Mouse (Mus musculus) hindbrain, embryonic 11.5 days (tissue): ENCODE results near the gene Rfc2. TPM values are rescaled to one million over a fixed set of nuclear protein-coding genes. Genes with fewer than 3 reads are reported as not detected.

Experiments used
- ATAC-seq: fragments of 200-750 bp; cut with Nextera tagmentation; 2 replicates; pipeline ENCODE4 v1.8.0; 2017; ENCODE audit warnings: mild to moderate bottlenecking, moderate TSS enrichment, moderate library complexity; ENCODE audit not compliant: low FRiP score
- DNase-seq: peaks from one replicate; pipeline ENCODE4 v3.0.0-alpha.2; 2015; ENCODE audit warnings: low spot score
- H3K27ac ChIP-seq: fragments of 300-500 bp; sonication (generic); 2 replicates; pipeline ENCODE4 v1.5.1; 2014; ENCODE audit warnings: mild to moderate bottlenecking, low read depth, low read length
- H3K27me3 ChIP-seq: fragments of 300-500 bp; sonication (generic); 2 replicates; pipeline ENCODE4 v1.6.1; 2014; ENCODE audit warnings: mild to moderate bottlenecking, low read length, moderate library complexity, mixed read lengths; ENCODE audit not compliant: control insufficient read depth, insufficient read depth
- H3K36me3 ChIP-seq: fragments of 300-500 bp; sonication (generic); 2 replicates; pipeline ENCODE4 v1.6.1; 2014; ENCODE audit warnings: mild to moderate bottlenecking, low read length, moderate library complexity, mixed read lengths; ENCODE audit not compliant: control insufficient read depth, insufficient read depth
- H3K4me1 ChIP-seq: fragments of 300-500 bp; sonication (generic); replicated peaks from 2 replicates; pipeline ENCODE4 v1.6.1; 2014; ENCODE audit warnings: low read length, mixed read lengths; ENCODE audit not compliant: control insufficient read depth, insufficient read depth
- H3K4me2 ChIP-seq: fragments of 300-500 bp; sonication (generic); replicated peaks from 2 replicates; pipeline ENCODE4 v1.6.1; 2014; ENCODE audit warnings: mild to moderate bottlenecking, low read depth, low read length
- H3K4me3 ChIP-seq: fragments of 300-500 bp; sonication (generic); 2 replicates; pipeline ENCODE4 v1.5.1; 2014; ENCODE audit warnings: low read depth, low read length
- H3K9ac ChIP-seq: fragments of 300-500 bp; sonication (generic); 2 replicates; pipeline ENCODE4 v1.6.1; 2014; ENCODE audit warnings: low read depth, low read length
- H3K9me3 ChIP-seq: fragments of 300-500 bp; sonication (generic); 2 replicates; pipeline ENCODE4 v1.6.1; 2016; ENCODE audit warnings: low read length; ENCODE audit not compliant: control insufficient read depth
- WGBS: fragments of 180-500 bp; shearing (Covaris S2); extraction: QIAGEN DNeasy Blood & Tissue Kit; methylation state at CpG from one replicate; pipeline ENCODE4 v1.1.7; 2014; 5-methylcytosine and 5-hydroxymethylcytosine counted together
- polyA plus RNA-seq: library from polyadenylated mRNA; unstranded; fragments of >200 nt; fragmentation: Nextera tagmentation; extraction: Ambion mirVana; gene quantifications from 2 replicates; pipeline ENCODE4 v1.2.1, GENCODE M21; 2014

Gene Rfc2
- polyA plus RNA-seq, 1 experiment from 2014 or later: 291 TPM

- Histone ChIP-seq H3K9ac (no peak within 1 kb of the TSS), H3K9me3 (no peaks in the 10 kb centered on the region), H3K27ac (no peak within 1 kb of the TSS), H3K4me2 (no peak within 1 kb of the TSS), H3K27me3 (no peaks in the 10 kb centered on the region), H3K4me1 (0 out of 2 replicates have a peak, but pooled peaks cover 6% of the 10 kb centered on the region), H3K4me3 (no peak within 1 kb of the TSS), H3K36me3 (no peaks in the 10 kb centered on the region)
- WGBS: 88% methylated on average over 7 of the region's 7 CpGs
- no peak for ATAC-seq
- DNase-seq: no peak
Measured at GRCm38 (mm10) chr5:134560071-134560449, 21.1 kb upstream of the Rfc2 start, which contains the start of gene Syna. Gene Syna, minus strand, starts transcription at chr5:134560171.

GRCm38 (mm10) chr5:134560450-134561171 is 20.6 kb upstream of the Rfc2 start:
- ATAC-seq: no peak
- 82% methylated on average over 16 of the region's 16 CpGs for WGBS

GRCm38 (mm10) chr5:134564272-134564671 is 16.9 kb upstream of the Rfc2 start:
- DNase-seq (no peak), ATAC-seq (no peak)
- no peak overlapping the region for H3K4me3 ChIP-seq
- no peak overlapping the region for H3K27ac ChIP-seq
- H3K9me3 ChIP-seq: no peaks in the 10 kb centered on the region
- WGBS: 97% methylated on average over 2 of the region's 2 CpGs
- H3K36me3 ChIP-seq: no peaks in the 10 kb centered on the region
- no peak overlapping the region for H3K4me2 ChIP-seq
- H3K27me3 ChIP-seq: no peaks in the 10 kb centered on the region
- no peak overlapping the region for H3K9ac ChIP-seq
- no peaks in the 10 kb centered on the region for H3K4me1 ChIP-seq

More at GRCm38 (mm10) chr5:134560450-134561171, 20.6 kb upstream of the Rfc2 start:
- Histone ChIP-seq H3K27me3 (no peaks in the 10 kb centered on the region), H3K9ac (no peak overlapping the region), H3K4me1 (0 out of 2 replicates have a peak, but pooled peaks cover 2% of the 10 kb centered on the region), H3K9me3 (no peaks in the 10 kb centered on the region), H3K4me2 (no peak overlapping the region), H3K36me3 (no peaks in the 10 kb centered on the region), H3K4me3 (no peak overlapping the region), H3K27ac (no peak overlapping the region)
- DNase-seq: no peak

- Histone ChIP-seq H3K9ac (no peak overlapping the region), H3K27me3 (no peaks in the 10 kb centered on the region), H3K4me1 (no peaks in the 10 kb centered on the region), H3K27ac (no peak overlapping the region), H3K36me3 (no peaks in the 10 kb centered on the region), H3K9me3 (no peaks in the 10 kb centered on the region), H3K4me2 (no peak overlapping the region), H3K4me3 (no peak overlapping the region)
- WGBS: 93% methylated on average over 6 of the region's 6 CpGs
- no peak for ATAC-seq
- DNase-seq: no peak
Measured at GRCm38 (mm10) chr5:134565696-134566095, 15.5 kb upstream of the Rfc2 start.

GRCm38 (mm10) chr5:134567445-134567844 is 13.7 kb upstream of the Rfc2 start:
- Histone ChIP-seq H3K4me1 (peaks cover 2% of the 10 kb centered on the region; the same call in 1 of the 2 replicates), H3K27me3 (no peaks in the 10 kb centered on the region), H3K4me3 (no peak overlapping the region), H3K4me2 (no peak overlapping the region), H3K36me3 (no peaks in the 10 kb centered on the region), H3K9me3 (no peaks in the 10 kb centered on the region), H3K9ac (no peak overlapping the region), H3K27ac (no peak overlapping the region)
- 88% methylated on average over 4 of the region's 4 CpGs for WGBS
- DNase-seq (no peak), ATAC-seq (no peak)

- Histone ChIP-seq H3K4me2 (no peak overlapping the region), H3K9ac (no peak overlapping the region), H3K4me3 (no peak overlapping the region), H3K27me3 (no peaks in the 10 kb centered on the region), H3K4me1 (peaks cover 3% of the 10 kb centered on the region; the same call in 1 of the 2 replicates), H3K9me3 (no peaks in the 10 kb centered on the region), H3K27ac (no peak overlapping the region), H3K36me3 (no peaks in the 10 kb centered on the region)
- 71% methylated on average over 3 of the region's 3 CpGs for WGBS
- no peak for ATAC-seq
- DNase-seq: no peak
Measured at GRCm38 (mm10) chr5:134568030-134568429, 13.1 kb upstream of the Rfc2 start.

GRCm38 (mm10) chr5:134568964-134569491 is 12.1 kb upstream of the Rfc2 start:
- Histone ChIP-seq H3K9me3 (no peaks in the 10 kb centered on the region), H3K9ac (no peak overlapping the region), H3K4me3 (no peak overlapping the region), H3K4me1 (peaks cover 3% of the 10 kb centered on the region; the same call in 1 of the 2 replicates), H3K4me2 (no peak overlapping the region), H3K27me3 (no peaks in the 10 kb centered on the region), H3K27ac (no peak overlapping the region), H3K36me3 (no peaks in the 10 kb centered on the region)
- whole genome bisulfite sequencing: 61% methylated on average over 8 of the region's 8 CpGs
- DNase-seq (no peak), ATAC-seq (no peak)

GRCm38 (mm10) chr5:134571730-134572507 is 9.2 kb upstream of the Rfc2 start:
- Histone ChIP-seq H3K9ac (peak overlapping the region; percentile 62), H3K9me3 (no peaks in the 10 kb centered on the region), H3K36me3 (no peaks in the 10 kb centered on the region), H3K4me2 (peak overlapping the region; percentile 67), H3K27ac (peak overlapping the region; percentile 62; the same call in 1 of the 2 replicates), H3K4me3 (peak overlapping the region; percentile 41), H3K4me1 (peaks cover 3% of the 10 kb centered on the region; the same call in 1 of the 2 replicates), H3K27me3 (no peaks in the 10 kb centered on the region)
- DNase-seq: peak; percentile 84
- 2% methylated on average over 23 of the region's 23 CpGs for WGBS
- ATAC-seq: peak; percentile 79
